Mouse (Mus musculus) G1E (cell line): Measurements from ENCODE around the gene Pithd1. TPM values are rescaled to one million over a fixed set of nuclear protein-coding genes. Genes with fewer than 3 reads are reported as not detected.
"Not testable (repeated sequence)": the region's sequence is repeated elsewhere in the genome, so short reads cannot be mapped to it uniquely, and the experiment has no call there.

Experiments
- ATAC-seq: 2 replicates; pipeline ENCODE4 v1.8.0; 2016; ENCODE audit warnings: mild to moderate bottlenecking; ENCODE audit not compliant: insufficient number of reproducible peaks, poor library complexity, low FRiP score, severe bottlenecking; ENCODE audit errors: extremely low read depth
- DNase-seq: peaks from one replicate; pipeline ENCODE4 v3.0.0; 2012; ENCODE audit warnings: low spot score
- H3K27me3 ChIP-seq: 2 replicates; pipeline ENCODE4 v1.6.1; 2012; ENCODE audit warnings: mild to moderate bottlenecking, low read length, inconsistent platforms; ENCODE audit not compliant: insufficient read depth
- H3K36me3 ChIP-seq: replicated peaks from 2 replicates; pipeline ENCODE3; 2012; ENCODE audit warnings: mild to moderate bottlenecking, inconsistent platforms
- H3K4me1 ChIP-seq: 2 replicates; pipeline ENCODE4 v1.6.1; 2012; ENCODE audit warnings: low read depth, low read length, inconsistent platforms, mixed read lengths; ENCODE audit not compliant: insufficient read depth
- H3K4me3 ChIP-seq: 2 replicates; pipeline ENCODE4 v1.5.1; 2012; ENCODE audit warnings: low read depth, mild to moderate bottlenecking, inconsistent platforms, low read length, moderate library complexity, mixed read lengths
- H3K9me3 ChIP-seq: replicated peaks from 2 replicates; pipeline ENCODE4 v1.6.1; 2012; ENCODE audit warnings: inconsistent platforms
- CTCF ChIP-seq: IDR thresholded peaks from 2 replicates; pipeline ENCODE4 v1.5.1; 2012; ENCODE audit warnings: low read depth, low read length, inconsistent platforms, mixed read lengths
- GATA1 ChIP-seq: IDR thresholded peaks from 2 replicates; pipeline ENCODE4 v1.6.1; 2012; ENCODE audit warnings: borderline replicate concordance, low read length, inconsistent platforms, mixed read lengths
- GATA2 ChIP-seq: IDR thresholded peaks from 2 replicates; pipeline ENCODE4 v1.6.1; 2012; ENCODE audit warnings: low read depth, low read length, inconsistent platforms, borderline replicate concordance
- POLR2AphosphoS5 ChIP-seq: IDR thresholded peaks from 2 replicates; pipeline ENCODE4 v1.6.1; 2012; ENCODE audit warnings: low read depth, low read length, inconsistent platforms; ENCODE audit not compliant: insufficient replicate concordance
- TAL1 ChIP-seq: conservative IDR thresholded peaks from 2 replicates; pipeline ENCODE4 v1.6.1; 2012; ENCODE audit warnings: low read depth, low read length, inconsistent platforms, mixed read lengths
- polyA plus RNA-seq: library from polyadenylated mRNA; stranded (reverse); fragments of >175 nt; gene quantifications from 2 replicates; pipeline ENCODE4 v1.2.3, GENCODE M21; 2012
- total RNA-seq, 2 experiments: library from RNA; stranded (forward) in 1 of 2; stranded (reverse) in 1 of 2; fragments of 200-1000 nt in 1 of 2; fragments of >200 nt in 1 of 2; fragmentation: Nextera tagmentation in 1 of 2; gene quantifications; 2 replicates each; pipeline ENCODE4 v1.2.3; 2014 to 2017

Gene Pithd1
- total and polyA plus RNA-seq, 3 experiments = 34.9 to 71.7 (median 51.0) TPM

GRCm38 (mm10) chr4:135946278-135946658, 40.8 kb downstream of the Pithd1 start, which contains the start of gene Hmgcl:
Gene Hmgcl (plus strand): TSS chr4:135946448.
- Histone ChIP-seq H3K36me3 (peaks cover 45% of the 10 kb centered on the region), H3K4me1 (peaks cover 39% of the 10 kb centered on the region), H3K4me3 (peak within 1 kb of the TSS; percentile 92), H3K9me3 (0 out of 2 replicates have a peak, but pooled peaks cover 2% of the 10 kb centered on the region), H3K27me3 (no peaks in the 10 kb centered on the region)
- TF ChIP-seq TAL1 (no peak), CTCF (no peak), GATA2 (no peak), POLR2AphosphoS5 (no peak), GATA1 (no peak)
- ATAC-seq (peak; percentile 88), DNase-seq (peak; percentile 96)

- H3K9me3 ChIP-seq = peaks cover 2% of the 10 kb centered on the region; the same call in 1 of the 2 replicates
- H3K27me3 ChIP-seq = no peaks in the 10 kb centered on the region
- H3K4me1 ChIP-seq = peaks cover 39% of the 10 kb centered on the region
- H3K4me3 ChIP-seq = peak overlapping the region; percentile 92; the same call in 1 of the 2 replicates
- ATAC-seq (no peak), DNase-seq (no peak)
- TF ChIP-seq GATA1 (no peak), POLR2AphosphoS5 (no peak), GATA2 (no peak), TAL1 (no peak), CTCF (no peak)
- peaks cover 47% of the 10 kb centered on the region for H3K36me3 ChIP-seq
Measured at GRCm38 (mm10) chr4:135945706-135946105, 41.4 kb downstream of the Pithd1 start.

- Histone ChIP-seq H3K4me3 (no peak overlapping the region), H3K4me1 (peaks cover 31% of the 10 kb centered on the region), H3K9me3 (peaks cover 2% of the 10 kb centered on the region; the same call in 1 of the 2 replicates), H3K27me3 (no peaks in the 10 kb centered on the region), H3K36me3 (peaks cover 49% of the 10 kb centered on the region)
- TF ChIP-seq POLR2AphosphoS5 (no peak), TAL1 (no peak), CTCF (no peak), GATA2 (no peak), GATA1 (no peak)
- DNase-seq (no peak), ATAC-seq (no peak)
Measured at GRCm38 (mm10) chr4:135943389-135943788, 43.7 kb downstream of the Pithd1 start.

- DNase-seq = no peak
- Histone ChIP-seq H3K36me3 (peaks cover 53% of the 10 kb centered on the region), H3K27me3 (no peaks in the 10 kb centered on the region), H3K9me3 (peaks cover 2% of the 10 kb centered on the region; the same call in 1 of the 2 replicates), H3K4me3 (no peak overlapping the region), H3K4me1 (peaks cover 23% of the 10 kb centered on the region)
- ATAC-seq = no peak
- TF ChIP-seq CTCF (no peak), POLR2AphosphoS5 (no peak), GATA2 (no peak), GATA1 (no peak), TAL1 (no peak)
Measured at GRCm38 (mm10) chr4:135942193-135942592, 44.9 kb downstream of the Pithd1 start.

GRCm38 (mm10) chr4:135941026-135941425, 46.0 kb downstream of the Pithd1 start:
- peaks cover 16% of the 10 kb centered on the region for H3K4me1 ChIP-seq
- not testable (repeated sequence) for DNase-seq, ATAC-seq

GRCm38 (mm10) chr4:135938858-135939257, 48.2 kb downstream of the Pithd1 start:
- H3K4me1 ChIP-seq = peaks cover 22% of the 10 kb centered on the region
- no peak for TF ChIP-seq GATA2
- no peak for TF ChIP-seq CTCF
- no peak for TF ChIP-seq GATA1
- no peak for TF ChIP-seq TAL1
- no peak for TF ChIP-seq POLR2AphosphoS5
- no peaks in the 10 kb centered on the region for H3K27me3 ChIP-seq
- H3K9me3 ChIP-seq = peaks cover 2% of the 10 kb centered on the region; the same call in 1 of the 2 replicates
- H3K4me3 ChIP-seq = no peak overlapping the region
- ATAC-seq (no peak), DNase-seq (no peak)
- peaks cover 83% of the 10 kb centered on the region for H3K36me3 ChIP-seq

More at GRCm38 (mm10) chr4:135941026-135941425, 46.0 kb downstream of the Pithd1 start:
- H3K4me3 ChIP-seq, H3K27me3 ChIP-seq, H3K9me3 ChIP-seq: not testable (repeated sequence)
- H3K36me3 ChIP-seq = peaks cover 65% of the 10 kb centered on the region
- peak; percentile 20; the same call in 1 of the 2 replicates for TF ChIP-seq CTCF

GRCm38 (mm10) chr4:135935502-135935901, 51.6 kb downstream of the Pithd1 start:
- no peak for DNase-seq
- H3K4me3 ChIP-seq = no peak overlapping the region
- peaks cover 20% of the 10 kb centered on the region for H3K4me1 ChIP-seq
- ATAC-seq = no peak
- no peak for TF ChIP-seq TAL1
- no peak for TF ChIP-seq GATA1
- no peak for TF ChIP-seq GATA2
- no peak for TF ChIP-seq CTCF
- no peak for TF ChIP-seq POLR2AphosphoS5
- no peaks in the 10 kb centered on the region for H3K9me3 ChIP-seq
- H3K27me3 ChIP-seq = no peaks in the 10 kb centered on the region
- H3K36me3 ChIP-seq = peaks cover 94% of the 10 kb centered on the region
